Mouse (Mus musculus) cerebellum, postnatal 14 days (tissue): Measurements from ENCODE around the gene Olfr1018.

Experiments
- DNase-seq, 2 experiments: peaks; one replicate each; pipeline ENCODE4 v3.0.0; 2021; ENCODE audit warnings: mixed read lengths in 2 of 2

The Olfr1018 gene

DNA sequence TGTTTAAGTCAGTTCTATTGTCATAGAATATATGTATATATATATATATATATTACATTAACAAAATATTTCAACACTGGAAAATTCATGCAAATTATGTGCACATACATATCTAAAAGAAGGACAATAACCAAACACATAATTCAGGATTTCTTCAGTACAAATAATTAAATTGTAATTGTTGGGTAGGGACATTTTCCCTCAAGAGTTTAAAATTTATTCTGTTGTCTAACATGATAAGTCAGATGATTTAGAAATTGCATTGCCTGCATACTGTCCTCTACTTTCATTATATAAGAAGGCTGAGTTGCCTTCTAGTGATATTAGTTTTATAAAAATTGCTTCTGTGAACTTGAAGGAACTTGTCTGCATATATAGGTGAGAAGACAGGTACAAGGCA, at the start of gene Olfr1018:
TSS of gene Olfr1018 (plus strand) at position 301 of the 400 bp plus-strand sequence.
- DNase-seq = no peak

DNA sequence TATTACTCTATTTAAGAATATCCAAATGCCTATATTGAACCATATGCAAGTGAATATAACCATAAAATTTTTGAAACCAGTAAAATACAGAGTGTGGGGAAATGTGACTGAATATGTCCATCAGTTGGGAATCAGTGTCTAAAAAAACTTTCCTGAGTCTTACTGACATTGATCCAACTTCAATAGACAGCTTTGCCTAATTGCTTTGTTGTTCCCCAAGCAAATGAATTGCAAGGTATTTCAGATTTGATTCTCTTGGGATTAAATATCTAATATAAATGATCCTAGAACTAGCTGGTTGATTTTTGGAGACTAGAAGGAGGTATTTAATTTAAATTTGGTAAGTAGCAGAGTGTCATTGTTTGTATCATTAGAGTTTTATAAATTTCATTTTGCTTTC, 45.9 kb upstream of the Olfr1018 start, which contains the start of gene Olfr1014:
TSS of gene Olfr1014 (plus strand) at position 301 of the 400 bp plus-strand sequence.
- DNase-seq = no peak

DNA sequence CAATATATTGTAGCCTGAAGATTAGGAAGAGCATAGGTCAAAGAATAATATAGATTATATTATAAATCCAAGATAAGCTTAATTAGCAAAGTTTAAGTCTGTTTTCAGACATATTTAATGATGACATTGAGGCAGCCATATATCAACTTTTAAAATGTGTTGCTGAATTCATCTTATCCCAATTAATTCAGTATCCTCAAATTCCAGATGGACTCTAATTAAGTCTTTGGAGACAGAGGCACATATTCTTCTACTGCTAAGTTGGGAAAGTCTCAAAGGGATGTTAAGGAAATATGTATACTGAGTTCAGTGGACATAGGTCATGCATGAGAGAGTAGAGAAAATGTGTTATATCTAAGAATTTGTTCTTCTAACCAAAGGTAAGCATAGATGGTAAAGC, 36.6 kb upstream of the Olfr1018 start, which contains the start of gene Olfr1015:
TSS of gene Olfr1015 (plus strand) at position 301 of the 400 bp plus-strand sequence.
- no peak for DNase-seq

DNA sequence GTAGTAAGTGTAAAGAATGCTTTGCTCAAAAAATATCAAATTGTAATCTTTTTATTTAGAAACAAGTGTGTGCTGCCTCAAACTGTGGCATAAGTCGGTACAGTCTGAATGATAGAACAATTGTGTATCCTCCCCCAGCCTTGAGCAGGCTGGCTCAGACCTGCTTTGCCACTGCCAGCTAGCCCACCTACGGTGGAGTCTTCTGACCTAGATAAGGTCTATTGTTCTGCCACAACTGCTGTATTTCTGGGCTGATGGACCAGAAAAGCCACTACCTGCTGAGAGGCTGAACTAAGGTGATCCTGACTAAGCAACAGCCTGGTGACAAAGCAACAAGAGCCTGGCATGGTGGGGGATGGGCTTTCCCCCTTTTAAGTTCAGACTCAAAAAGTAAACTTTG, 25.9 kb upstream of the Olfr1018 start:
- DNase-seq = peak; percentile 1 to 3

DNA sequence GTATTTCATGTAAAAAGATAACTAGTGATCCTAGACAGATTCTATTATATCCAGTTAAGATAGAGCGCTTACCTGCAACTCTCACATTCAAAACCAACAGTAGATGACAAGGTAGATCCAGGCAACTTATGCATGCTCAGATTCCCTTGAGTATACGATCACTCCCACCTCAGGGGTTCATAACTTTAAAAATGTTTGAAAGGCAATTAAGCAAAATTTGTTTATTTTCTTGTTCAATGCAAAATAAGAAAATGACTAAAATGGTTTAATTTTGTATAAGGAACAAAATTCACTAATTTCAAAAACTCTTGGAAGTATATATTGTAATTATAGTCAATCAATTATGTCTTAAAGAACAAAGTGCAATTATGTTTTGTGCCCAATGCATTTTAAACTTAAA, 15.8 kb upstream of the Olfr1018 start, which contains the start of gene Olfr1016:
TSS of gene Olfr1016 (minus strand) at position 101 of the 400 bp plus-strand sequence.
- DNase-seq = no peak

DNA sequence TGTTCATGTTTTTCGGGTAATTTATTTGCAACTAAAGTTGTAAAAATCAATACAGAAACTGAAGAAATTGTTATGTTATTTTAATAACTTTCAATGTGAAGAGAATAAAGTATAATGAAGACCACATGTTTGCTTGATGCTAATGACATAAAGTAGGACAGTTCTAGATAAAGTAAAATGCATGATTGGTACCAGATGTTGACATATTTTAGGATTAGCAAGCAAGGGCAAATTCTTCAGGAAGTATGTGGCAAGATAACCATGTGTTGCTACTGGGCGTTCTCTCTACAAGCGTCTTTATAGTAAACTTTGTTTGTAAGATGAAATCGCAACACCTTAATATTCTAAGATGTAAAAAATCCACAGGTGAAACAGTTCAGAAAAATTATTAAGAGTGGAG, 13.8 kb upstream of the Olfr1018 start:
- DNase-seq = no peak

DNA sequence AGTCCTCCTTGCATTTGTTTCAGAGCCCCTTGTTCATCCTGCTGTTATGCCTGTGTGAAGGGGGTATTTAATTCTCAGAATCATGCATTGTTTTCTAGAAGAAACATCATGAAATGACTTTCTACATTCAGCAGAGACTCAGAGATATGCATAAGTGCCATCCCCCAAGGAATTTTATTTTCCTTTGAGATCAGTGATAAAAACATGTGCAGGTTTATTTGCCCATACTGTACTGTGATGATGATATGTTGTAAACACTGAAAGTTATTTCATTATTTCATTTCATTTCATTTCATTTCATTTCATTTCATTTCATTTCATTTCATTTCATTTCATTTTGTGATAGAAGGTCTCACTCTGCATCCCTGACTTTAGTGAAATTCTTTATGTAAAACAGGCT, 27.1 kb downstream of the Olfr1018 start, which contains the start of gene Olfr1019:
TSS of gene Olfr1019 (minus strand) at position 101 of the 400 bp plus-strand sequence.
- no peak for DNase-seq

DNA sequence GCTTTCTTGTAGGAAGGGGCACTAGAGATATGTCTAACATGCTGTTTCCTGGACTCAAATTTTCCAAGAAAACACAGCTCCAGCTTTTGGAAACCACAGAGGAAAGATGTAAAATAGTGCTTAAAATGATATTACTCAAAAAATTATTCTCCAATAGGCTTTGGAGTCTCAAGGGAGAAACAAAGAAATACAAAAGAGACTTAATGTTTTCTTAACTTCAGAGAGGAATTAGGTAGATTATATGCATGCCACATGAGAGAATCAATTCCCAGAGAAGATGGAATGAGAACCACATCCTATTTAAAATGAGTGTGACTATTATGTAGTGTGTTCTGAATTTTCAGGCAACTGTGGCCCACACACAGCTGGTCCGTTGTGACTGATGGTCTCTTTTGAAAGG, 28.5 kb downstream of the Olfr1018 start, which contains the start of gene Olfr1020:
TSS of gene Olfr1020 (plus strand) at position 301 of the 400 bp plus-strand sequence.
- DNase-seq = no peak

DNA sequence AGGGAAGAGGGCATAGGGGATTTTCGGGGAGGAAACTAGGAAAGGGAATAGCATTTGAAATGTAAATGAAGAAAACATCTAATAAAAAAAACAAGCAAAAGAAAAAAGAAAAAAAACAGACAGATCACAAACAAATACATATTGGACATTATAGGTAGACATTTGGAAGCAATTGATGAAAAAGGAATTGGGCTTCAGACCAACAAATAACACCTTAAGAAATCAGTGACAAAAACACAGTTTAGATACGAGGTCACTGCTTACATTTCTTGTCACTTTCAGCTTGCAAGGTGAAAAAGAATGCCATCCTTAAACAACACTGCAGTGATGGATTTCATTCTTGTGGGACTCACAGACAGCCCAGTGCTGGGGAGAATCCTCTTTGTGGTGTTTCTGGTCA, 50.0 kb downstream of the Olfr1018 start, which contains the start of gene Olfr1022:
TSS of gene Olfr1022 (plus strand) at position 301 of the 400 bp plus-strand sequence.
- no peak for DNase-seq
